Mouse (Mus musculus) embryonic facial prominence, embryonic 15.5 days (tissue): ENCODE results near the gene Cpa4. TPM values are rescaled to one million over a fixed set of nuclear protein-coding genes. Genes with fewer than 3 reads are reported as not detected.

Source experiments
- ATAC-seq: fragments of 200-750 bp; cut with Nextera tagmentation; 2 replicates; pipeline ENCODE4 v1.8.0; 2017; ENCODE audit warnings: low read depth, moderate TSS enrichment; ENCODE audit not compliant: insufficient number of reproducible peaks, low FRiP score, low TSS enrichment
- H3K27ac ChIP-seq: fragments of 300-500 bp; sonication (generic); replicated peaks from 2 replicates; pipeline ENCODE4 v1.5.1; 2015; ENCODE audit warnings: mild to moderate bottlenecking, inconsistent platforms
- H3K27me3 ChIP-seq: fragments of 300-500 bp; sonication (generic); 2 replicates; pipeline ENCODE4 v1.6.1; 2015; ENCODE audit warnings: inconsistent platforms
- H3K36me3 ChIP-seq: fragments of 300-500 bp; sonication (generic); 2 replicates; pipeline ENCODE4 v1.6.1; 2015; ENCODE audit warnings: mild to moderate bottlenecking, inconsistent platforms
- H3K4me1 ChIP-seq: fragments of 300-500 bp; sonication (generic); 2 replicates; pipeline ENCODE4 v1.6.1; 2015; ENCODE audit warnings: inconsistent platforms
- H3K4me2 ChIP-seq: fragments of 300-500 bp; sonication (generic); replicated peaks from 2 replicates; pipeline ENCODE4 v1.6.1; 2015; ENCODE audit warnings: mild to moderate bottlenecking, inconsistent platforms
- H3K4me3 ChIP-seq: fragments of 300-500 bp; sonication (generic); replicated peaks from 2 replicates; pipeline ENCODE4 v1.5.1; 2015; ENCODE audit warnings: mild to moderate bottlenecking, inconsistent platforms
- H3K9ac ChIP-seq: fragments of 300-500 bp; sonication (generic); 2 replicates; pipeline ENCODE4 v1.6.1; 2015; ENCODE audit warnings: inconsistent platforms
- H3K9me3 ChIP-seq: fragments of 300-500 bp; sonication (generic); replicated peaks from 2 replicates; pipeline ENCODE4 v1.6.1; 2016; ENCODE audit warnings: inconsistent platforms
- WGBS: fragments of 180-500 bp; shearing (Covaris S2); methylation state at CpG from one replicate; pipeline ENCODE4 v1.1.7; 2015; 5-methylcytosine and 5-hydroxymethylcytosine counted together
- polyA plus RNA-seq: library from polyadenylated mRNA; unstranded; fragments of >200 nt; fragmentation: Nextera tagmentation; extraction: Ambion mirVana; gene quantifications from 2 replicates; pipeline ENCODE4 v1.2.1, GENCODE M21; 2015

Cpa4 gene
- polyA plus RNA-seq, 1 experiment from 2014 or later: 6.3 TPM

DNA sequence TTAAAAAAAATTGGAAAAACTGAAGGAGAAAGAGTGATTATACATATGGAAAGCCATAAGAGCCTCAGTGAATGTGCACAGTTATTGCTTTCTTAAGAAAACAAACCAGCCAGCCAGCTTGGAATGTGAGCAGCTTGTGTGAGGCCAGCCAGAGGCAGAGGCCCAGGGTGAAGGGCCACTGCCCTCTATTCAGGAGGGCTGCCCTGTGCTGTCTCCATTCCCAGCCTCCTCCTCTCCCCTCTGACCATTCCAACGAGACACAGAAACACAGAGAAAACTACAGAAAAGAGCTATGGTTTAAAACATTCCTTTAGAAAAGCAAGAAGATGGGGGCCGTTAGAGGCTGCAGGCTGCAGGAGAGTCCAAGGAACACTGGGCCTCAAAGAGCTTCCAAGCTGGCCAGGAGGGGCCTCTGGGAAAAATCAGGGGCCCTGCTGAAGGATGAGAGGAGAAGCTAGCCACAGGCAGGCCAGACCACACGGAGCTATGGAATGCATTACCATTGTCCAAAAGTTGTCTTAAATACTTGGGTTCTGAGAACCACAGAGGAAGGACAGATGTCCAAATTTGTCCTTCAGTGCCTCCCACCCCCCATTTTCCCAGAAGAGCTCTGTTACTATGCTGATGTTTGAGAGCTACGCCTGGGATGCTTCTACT, 68.1 kb downstream of the Cpa4 start:
- no peaks in the 10 kb centered on the region for H3K27me3 ChIP-seq
- no peak overlapping the region for H3K4me2 ChIP-seq
- peak overlapping the region; percentile 89 for H3K27ac ChIP-seq
- 37% methylated on average over 4 of the region's 4 CpGs for WGBS
- no peak overlapping the region for H3K4me3 ChIP-seq
- H3K36me3 ChIP-seq: no peaks in the 10 kb centered on the region
- no peaks in the 10 kb centered on the region for H3K9me3 ChIP-seq
- ATAC-seq: peak; percentile 79
- no peak overlapping the region for H3K9ac ChIP-seq
- peaks cover 30% of the 10 kb centered on the region for H3K4me1 ChIP-seq

DNA sequence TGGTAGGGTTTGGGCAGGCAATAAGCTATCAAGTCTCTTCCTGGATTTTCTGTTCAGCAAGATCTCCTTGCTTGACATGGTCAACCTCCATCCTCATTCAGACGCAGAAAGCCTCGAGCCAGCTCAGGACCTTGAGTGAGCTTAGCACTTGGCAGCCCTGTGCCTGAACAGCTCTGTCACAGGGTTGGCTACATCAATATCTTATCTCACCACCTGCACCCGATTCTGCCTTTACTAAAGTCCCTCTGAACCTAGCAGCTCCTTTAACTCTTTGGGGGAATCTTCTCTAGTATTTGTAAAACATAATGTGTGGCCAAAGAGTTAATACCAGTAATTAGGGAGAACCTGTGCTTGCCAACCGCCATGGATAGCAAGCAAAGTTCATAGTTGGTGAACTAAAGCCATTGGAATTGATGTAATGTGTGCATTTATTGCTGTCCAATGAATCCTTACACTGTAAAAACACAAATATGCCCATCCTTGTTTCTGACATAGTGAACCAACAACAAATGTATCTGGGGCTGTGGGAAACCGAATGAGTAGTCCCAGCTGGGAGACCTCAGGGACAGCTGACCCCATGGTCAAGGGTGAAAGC, 70.6 kb downstream of the Cpa4 start, which contains the start of gene Cpa1:
TSS of gene Cpa1 (plus strand) at position 545 of the 595 bp plus-strand sequence.
- H3K4me2 ChIP-seq: no peak within 1 kb of the TSS
- no peak within 1 kb of the TSS for H3K9ac ChIP-seq
- H3K9me3 ChIP-seq: no peaks in the 10 kb centered on the region
- H3K27me3 ChIP-seq: no peaks in the 10 kb centered on the region
- no peak for ATAC-seq
- H3K27ac ChIP-seq: no peak within 1 kb of the TSS
- no peak within 1 kb of the TSS for H3K4me3 ChIP-seq
- WGBS: 78% methylated on average over 5 of the region's 5 CpGs
- peaks cover 29% of the 10 kb centered on the region for H3K4me1 ChIP-seq
- no peaks in the 10 kb centered on the region for H3K36me3 ChIP-seq

Other genes starting within 250 kb of the Cpa4 start
- 49.5 and 55.5 TPM in 2 replicates for gene Zc3hc1, start 177.3 kb upstream of the Cpa4 start, polyA plus RNA-seq
- 24.3 and 26.1 TPM in 2 replicates for gene Klhdc10, start 166.5 kb upstream of the Cpa4 start, polyA plus RNA-seq
- gene Tmem209, start 58.6 kb upstream of the Cpa4 start, polyA plus RNA-seq: 27.5 and 29.1 TPM in 2 replicates
- gene Ssmem1, start 58.5 kb upstream of the Cpa4 start, polyA plus RNA-seq: 0.14 and 0.52 TPM in 2 replicates
- gene Cpa2, start 26.8 kb upstream of the Cpa4 start, polyA plus RNA-seq: 3.4 and 5.2 TPM in 2 replicates
- gene Cpa5, start 42.6 kb downstream of the Cpa4 start, polyA plus RNA-seq: 0.43 and 1.3 TPM in 2 replicates
- gene Cpa1, start 70.8 kb downstream of the Cpa4 start, polyA plus RNA-seq: 0.98 and 1.2 TPM in 2 replicates
- gene Cep41, start 125.4 kb downstream of the Cpa4 start, polyA plus RNA-seq: 30.9 and 33.1 TPM in 2 replicates
- gene Mest, start 155.2 kb downstream of the Cpa4 start, polyA plus RNA-seq: 1,312 and 1,376 TPM in 2 replicates